In genomic region chr2:73540450-73541162, GRCm38 (mm10) we compare ENCODE assay signal across 8 mouse cellular contexts. TPM values are rescaled to one million over a fixed set of nuclear protein-coding genes. Genes with fewer than 3 reads are reported as not detected.
DNase-seq lines count a peak whose midpoint lies in the region; ATAC-seq and TF ChIP-seq lines count a peak whose summit lies in the region.

No protein-coding gene starts in this region.

- H3K4me1 ChIP-seq in forebrain, embryonic 13.5 days, result 0 out of 2 replicates have a peak, but pooled peaks cover 6% of the 10 kb centered on the region
- no peaks in the 10 kb centered on the region for H3K4me1 ChIP-seq in forebrain, postnatal 0 days (ENCODE audit: insufficient read depth)
- peaks cover 5% of the 10 kb centered on the region; the same call in 1 of the 2 replicates for H3K4me1 ChIP-seq in heart, postnatal 0 days (ENCODE audit: control insufficient read depth, insufficient read depth)
- H3K4me1 ChIP-seq in lung, postnatal 0 days (ENCODE audit: insufficient read depth, low read depth, low read length), result no peaks in the 10 kb centered on the region

- 0 out of 2 replicates have a peak overlapping the region, but pooled peaks have one; percentile 7 for H3K4me2 ChIP-seq in forebrain, embryonic 13.5 days
- H3K4me2 ChIP-seq in forebrain, postnatal 0 days (ENCODE audit: low read depth), result no peak overlapping the region
- peak overlapping the region; percentile 40; the same call in 1 of the 2 replicates for H3K4me2 ChIP-seq in heart, postnatal 0 days (ENCODE audit: low read depth, low read length)
- H3K4me2 ChIP-seq in lung, postnatal 0 days (replicated peaks; ENCODE audit: low read depth, low read length), result 0 out of 2 replicates have a peak overlapping the region, but pooled peaks have one; percentile 1

- peaks cover 2% of the 10 kb centered on the region; the same call in 1 of the 2 replicates for H3K27me3 ChIP-seq in forebrain, embryonic 13.5 days
- no peaks in the 10 kb centered on the region for H3K27me3 ChIP-seq in forebrain, postnatal 0 days (ENCODE audit: insufficient read depth, low read length)
- H3K27me3 ChIP-seq in C2C12 (ENCODE audit: control insufficient read depth, insufficient read depth, insufficient read length), result no peaks in the 10 kb centered on the region
- peaks cover 3% of the 10 kb centered on the region; the same call in 1 of the 2 replicates for H3K27me3 ChIP-seq in heart, postnatal 0 days (ENCODE audit: control insufficient read depth, insufficient read depth, low read length)
- no peaks in the 10 kb centered on the region for H3K27me3 ChIP-seq in lung, postnatal 0 days (replicated peaks; ENCODE audit: insufficient read depth, low read length)

- no peak overlapping the region for H3K27ac ChIP-seq in forebrain, embryonic 13.5 days
- no peak overlapping the region for H3K27ac ChIP-seq in forebrain, postnatal 0 days (ENCODE audit: low read depth, low read length)
- no peak overlapping the region for H3K27ac ChIP-seq in heart, postnatal 0 days (ENCODE audit: low read depth)
- no peak overlapping the region for H3K27ac ChIP-seq in lung, postnatal 0 days (ENCODE audit: low read length)

- no peak for TF ChIP-seq CTCF in forebrain, postnatal 0 days (IDR thresholded peaks at IDR 0.05; ENCODE audit: low read depth)
- TF ChIP-seq CTCF in C2C12 (IDR thresholded peaks at IDR 0.05; ENCODE audit: control insufficient read depth, insufficient read depth, insufficient read length), result no peak
- no peak for TF ChIP-seq CTCF in heart, postnatal 0 days (IDR thresholded peaks at IDR 0.05; ENCODE audit: low read depth)
- TF ChIP-seq CTCF in lung, postnatal 0 days (IDR thresholded peaks at IDR 0.05), result no peak

- H3K9me3 ChIP-seq in forebrain, embryonic 13.5 days (replicated peaks), result no peaks in the 10 kb centered on the region
- H3K9me3 ChIP-seq in forebrain, postnatal 0 days (ENCODE audit: low read length), result no peaks in the 10 kb centered on the region
- H3K9me3 ChIP-seq in heart, postnatal 0 days (replicated peaks; ENCODE audit: control insufficient read depth, low read length), result no peaks in the 10 kb centered on the region
- no peaks in the 10 kb centered on the region for H3K9me3 ChIP-seq in lung, postnatal 0 days (ENCODE audit: low read length)

- no peak overlapping the region for H3ac ChIP-seq in C2C12 (ENCODE audit: control insufficient read depth, insufficient read length, low read depth)

- no peak overlapping the region for H3K9ac ChIP-seq in forebrain, embryonic 13.5 days
- no peak overlapping the region for H3K9ac ChIP-seq in forebrain, postnatal 0 days
- H3K9ac ChIP-seq in heart, postnatal 0 days (replicated peaks; ENCODE audit: low read depth, low read length), result no peak overlapping the region
- no peak overlapping the region for H3K9ac ChIP-seq in lung, postnatal 0 days (replicated peaks; ENCODE audit: low read depth)

- ATAC-seq in forebrain, embryonic 13.5 days, result no peak
- no peak for ATAC-seq in forebrain, postnatal 0 days
- ATAC-seq in heart, postnatal 0 days (ENCODE audit: insufficient read depth, low read depth), result no peak
- 0 out of 2 replicates have a peak, but pooled peaks have one; percentile 25 for ATAC-seq in lung, postnatal 0 days

- DNase-seq in forebrain, postnatal 0 days, result no peak
- no peak for DNase-seq in heart, postnatal 0 days (ENCODE audit: low spot score)
- peak; percentile 60 for DNase-seq in lung, postnatal 0 days (ENCODE audit: low spot score)
- DNase-seq in thymus, postnatal 4 days, result peak; percentile 43
- no peak for DNase-seq in frontal cortex, postnatal 10 days (ENCODE audit: low spot score in 2 of 2)
- DNase-seq in left cerebral cortex, postnatal 10 days (ENCODE audit: extremely low spot score in 1 of 2, low spot score in 2 of 2), result no peak

- no peaks in the 10 kb centered on the region for H3K79me3 ChIP-seq in C2C12 (ENCODE audit: low read depth)

- no peaks in the 10 kb centered on the region for H3K79me2 ChIP-seq in C2C12 (ENCODE audit: control insufficient read depth, insufficient read depth)

- intact Hi-C loops in left cerebral cortex, postnatal 10 days (cut with DNase I), result no loop called here

- no peak overlapping the region for H3K4me3 ChIP-seq in forebrain, embryonic 13.5 days
- no peak overlapping the region for H3K4me3 ChIP-seq in forebrain, postnatal 0 days (ENCODE audit: low read depth, low read length)
- no peak overlapping the region for H3K4me3 ChIP-seq in C2C12 (ENCODE audit: insufficient read depth, poor library complexity, severe bottlenecking)
- H3K4me3 ChIP-seq in heart, postnatal 0 days (ENCODE audit: low read depth, low read length), result peak overlapping the region; percentile 8; the same call in 1 of the 2 replicates
- no peak overlapping the region for H3K4me3 ChIP-seq in lung, postnatal 0 days (ENCODE audit: low read depth, low read length)

- no peaks in the 10 kb centered on the region for H3K36me3 ChIP-seq in forebrain, embryonic 13.5 days (ENCODE audit: poor library complexity, severe bottlenecking)
- H3K36me3 ChIP-seq in forebrain, postnatal 0 days (ENCODE audit: insufficient read depth), result no peaks in the 10 kb centered on the region
- no peaks in the 10 kb centered on the region for H3K36me3 ChIP-seq in C2C12 (ENCODE audit: control insufficient read depth, insufficient read depth)
- H3K36me3 ChIP-seq in heart, postnatal 0 days (replicated peaks; ENCODE audit: control insufficient read depth, insufficient read depth, low read length), result no peaks in the 10 kb centered on the region
- H3K36me3 ChIP-seq in lung, postnatal 0 days (ENCODE audit: insufficient read depth, low read length), result no peaks in the 10 kb centered on the region

- no peak for TF ChIP-seq EP300 in heart, postnatal 0 days (IDR thresholded peaks at IDR 0.05; ENCODE audit: low read depth)
- TF ChIP-seq EP300 in lung, postnatal 0 days (IDR thresholded peaks at IDR 0.05), result no peak

- 42% methylated on average over 16 of the region's 16 CpGs for WGBS in forebrain, embryonic 13.5 days
- WGBS in forebrain, postnatal 0 days, result 38% methylated on average over 16 of the region's 16 CpGs
- 24% methylated on average over 16 of the region's 16 CpGs for WGBS in heart, postnatal 0 days
- WGBS in lung, postnatal 0 days, result 29% methylated on average over 16 of the region's 16 CpGs

TF ChIP-seq in C2C12, 6 proteins besides CTCF, POLR2A, EP300 and RAD21:
- TF ChIP-seq FOSL1 (IDR thresholded peaks at IDR 0.05; ENCODE audit: insufficient read depth, low read length, poor library complexity, severe bottlenecking) (no peak), CEBPB (IDR thresholded peaks at IDR 0.05; ENCODE audit: low read depth) (peak; percentile 22)
TF ChIP-seq in C2C12: peak in this region for 1.

RNA-seq across cellular contexts. Expression of gene Wipf1, which starts 11.1 kb away (rescaled TPM):
- 2.4 and 2.8 TPM in 2 replicates for polyA plus RNA-seq in forebrain, embryonic 13.5 days (2015; fragmentation: Nextera tagmentation; extraction: Ambion mirVana)
- 1.8 and 2.4 TPM in 2 replicates for total RNA-seq in forebrain, postnatal 0 days (2014; rRNA removed)
- polyA plus RNA-seq in forebrain, postnatal 0 days (2015; fragmentation: Nextera tagmentation; extraction: Ambion mirVana), result 2.0 and 2.1 TPM in 2 replicates
- 16.1 TPM for polyA plus RNA-seq in C2C12 (2012; fragmentation: generic; extraction: Trizol)
- 1.7 and 20.3 TPM in 2 replicates for total RNA-seq in heart, postnatal 0 days (2014; rRNA removed; ENCODE audit: low replicate concordance)
- 2.9 and 3.1 TPM in 2 replicates for polyA plus RNA-seq in heart, postnatal 0 days (2015; fragmentation: Nextera tagmentation; extraction: Ambion mirVana)
- 9.5 and 9.6 TPM in 2 replicates for polyA plus RNA-seq in lung, postnatal 0 days (2015; fragmentation: Nextera tagmentation; extraction: Ambion mirVana)
- 1 to 10 TPM; 7.5 to 7.9 TPM for total RNA-seq in left cerebral cortex, postnatal 10 days (2021)

RNA-seq across cellular contexts. Expression of gene Chrna1, which starts 39.5 kb away (rescaled TPM):
- polyA plus RNA-seq in forebrain, embryonic 13.5 days (2015; fragmentation: Nextera tagmentation; extraction: Ambion mirVana), result 0.11 and 0.27 TPM in 2 replicates
- 0.05 TPM in 1 of 2 replicates, not detected in the other for total RNA-seq in forebrain, postnatal 0 days (2014; rRNA removed)
- 0.08 and 0.17 TPM in 2 replicates for polyA plus RNA-seq in forebrain, postnatal 0 days (2015; fragmentation: Nextera tagmentation; extraction: Ambion mirVana)
- 105 TPM for polyA plus RNA-seq in C2C12 (2012; fragmentation: generic; extraction: Trizol)
- total RNA-seq in heart, postnatal 0 days (2014; rRNA removed; ENCODE audit: low replicate concordance), result not detected in 2 replicates
- polyA plus RNA-seq in heart, postnatal 0 days (2015; fragmentation: Nextera tagmentation; extraction: Ambion mirVana), result 0.03 and 0.05 TPM in 2 replicates
- 0.07 and 0.12 TPM in 2 replicates for polyA plus RNA-seq in lung, postnatal 0 days (2015; fragmentation: Nextera tagmentation; extraction: Ambion mirVana)
- total RNA-seq in left cerebral cortex, postnatal 10 days (2021), result under 1 TPM; 0.14 to 0.24 TPM

Comparison
In these comparisons a context has a peak if more than half of its experiments do, and no peak if none do; other contexts are left out.
1. DNase-seq: peak in lung, postnatal 0 days (single experiment) and thymus, postnatal 4 days (single experiment); none in forebrain, postnatal 0 days (single experiment), heart, postnatal 0 days (single experiment), frontal cortex, postnatal 10 days (0 of 2) and left cerebral cortex, postnatal 10 days (0 of 2).
2. RNA of gene Chrna1, which starts 39.5 kb away (polyA plus RNA-seq): 105 TPM in C2C12 (single experiment); 0.11 to 0.27 TPM in forebrain, embryonic 13.5 days, 0.08 to 0.17 TPM in forebrain, postnatal 0 days, 0.07 to 0.12 TPM in lung, postnatal 0 days and 0.03 to 0.05 TPM in heart, postnatal 0 days; every median in the first group is over 10 times any median in the second.